Mouse (Mus musculus) E14TG2a.4 (cell line): ENCODE measurements around the gene Ric8a.

Experiments
- CTCF ChIP-seq: conservative IDR thresholded peaks from 2 replicates; pipeline ENCODE4 v1.5.1; 2014; ENCODE audit warnings: low read length
- NANOG ChIP-seq: IDR thresholded peaks from 2 replicates; pipeline ENCODE4 v1.6.1; 2014; ENCODE audit warnings: borderline replicate concordance, low read length, mixed read lengths
- POU5F1 ChIP-seq: IDR thresholded peaks from 2 replicates; pipeline ENCODE4 v1.6.1; 2014; ENCODE audit warnings: low read length, borderline replicate concordance

DNA sequence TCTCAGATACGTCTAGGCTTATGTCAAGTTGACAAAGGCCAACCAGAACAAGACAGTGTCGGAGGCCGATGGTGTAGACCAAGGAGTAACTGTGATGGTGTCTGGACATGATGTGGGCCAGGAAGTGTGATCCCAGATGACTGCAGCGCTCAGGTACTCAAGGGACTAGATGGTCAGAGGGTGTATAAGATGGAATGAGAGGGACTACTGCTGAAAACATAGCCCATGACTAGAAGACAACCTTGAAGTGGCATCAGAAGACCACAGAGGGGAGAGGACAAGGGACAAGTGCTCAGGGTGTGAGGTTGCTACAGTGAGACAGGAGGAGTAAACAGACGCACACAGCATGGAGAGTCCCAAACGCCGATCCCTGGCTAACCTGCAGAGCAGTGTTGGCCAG, 13.0 kb upstream of the Ric8a start:
- TF ChIP-seq CTCF (no peak), POU5F1 (no peak), NANOG (no peak)
